Mouse (Mus musculus) cerebellum, adult 2 months (tissue): ENCODE measurements around the gene Col6a2. TPM values are rescaled to one million over a fixed set of nuclear protein-coding genes. Genes with fewer than 3 reads are reported as not detected.

Source experiments
- DNase-seq, 2 experiments: peaks; one replicate each; pipeline ENCODE4 v3.0.0; 2021
- H3K27ac ChIP-seq: fragments of 200-500 bp; 2 replicates; pipeline ENCODE4 v1.5.1; 2012; ENCODE audit warnings: low read length, control low read depth, inconsistent platforms; ENCODE audit not compliant: insufficient read depth
- H3K27me3 ChIP-seq: fragments of 200-500 bp; 2 replicates; pipeline ENCODE4 v1.6.1; 2012; ENCODE audit warnings: inconsistent platforms, mild to moderate bottlenecking, low read length, moderate library complexity; ENCODE audit not compliant: control insufficient read depth, insufficient read depth
- H3K4me1 ChIP-seq: fragments of 200-500 bp; 2 replicates; pipeline ENCODE4 v1.6.1; 2011; ENCODE audit warnings: low read length; ENCODE audit not compliant: control insufficient read depth, insufficient read depth
- H3K4me3 ChIP-seq: fragments of 200-500 bp; replicated peaks from 2 replicates; pipeline ENCODE3; 2011; ENCODE audit warnings: mild to moderate bottlenecking, low read depth, low read length, control low read depth; ENCODE audit not compliant: insufficient read depth
- CTCF ChIP-seq: fragments of 200-500 bp; IDR thresholded peaks from 2 replicates; pipeline ENCODE4 v1.5.1; 2011; ENCODE audit warnings: low read depth, mild to moderate bottlenecking, control low read depth, low read length, moderate library complexity, borderline replicate concordance; ENCODE audit not compliant: insufficient read depth
- POLR2A ChIP-seq: fragments of 200-500 bp; IDR thresholded peaks from 2 replicates; pipeline ENCODE4 v1.6.1; 2011; ENCODE audit warnings: low read length, control low read depth, borderline replicate concordance; ENCODE audit not compliant: insufficient read depth
- WGBS: fragments of 180-500 bp; shearing (Covaris S2); methylation state at CpG from one replicate; pipeline ENCODE4 v1.1.7; 2018; 5-methylcytosine and 5-hydroxymethylcytosine counted together
- polyA plus RNA-seq: library from polyadenylated mRNA; depleted of rRNA; stranded (reverse); fragments of >200 nt; gene quantifications from 2 replicates; pipeline ENCODE4 v1.2.3, GENCODE M21; 2012; rRNA removed

Col6a2 gene
- polyA plus RNA-seq, 1 experiment: 2.9 TPM

GRCm38 (mm10) chr10:76561972-76562371 lies 61.5 kb downstream of the Col6a2 start, which contains the start of gene Spatc1l:
Spatc1l (plus strand) TSS chr10:76562272.
- Histone ChIP-seq H3K27ac (no peak within 1 kb of the TSS), H3K4me1 (no peaks in the 10 kb centered on the region), H3K4me3 (no peak within 1 kb of the TSS), H3K27me3 (no peaks in the 10 kb centered on the region)
- TF ChIP-seq CTCF (no peak), POLR2A (no peak)
- DNase-seq: no peak
- 85% methylated on average over 10 of the region's 10 CpGs for WGBS

- DNase-seq: no peak
- Histone ChIP-seq H3K27ac (no peak overlapping the region), H3K27me3 (no peaks in the 10 kb centered on the region), H3K4me3 (no peak overlapping the region), H3K4me1 (no peaks in the 10 kb centered on the region)
- no peak for TF ChIP-seq POLR2A
- TF ChIP-seq CTCF: no peak
- 86% methylated on average over 5 of the region's 5 CpGs for WGBS
Measured at GRCm38 (mm10) chr10:76554061-76554460, 69.4 kb downstream of the Col6a2 start.

GRCm38 (mm10) chr10:76551556-76551955 lies 71.9 kb downstream of the Col6a2 start:
- Histone ChIP-seq H3K27me3 (no peaks in the 10 kb centered on the region), H3K27ac (no peak overlapping the region), H3K4me3 (no peak overlapping the region), H3K4me1 (no peaks in the 10 kb centered on the region)
- TF ChIP-seq CTCF: no peak
- TF ChIP-seq POLR2A: no peak
- 53% methylated on average over 3 of the region's 3 CpGs for WGBS
- no peak for DNase-seq

DNA sequence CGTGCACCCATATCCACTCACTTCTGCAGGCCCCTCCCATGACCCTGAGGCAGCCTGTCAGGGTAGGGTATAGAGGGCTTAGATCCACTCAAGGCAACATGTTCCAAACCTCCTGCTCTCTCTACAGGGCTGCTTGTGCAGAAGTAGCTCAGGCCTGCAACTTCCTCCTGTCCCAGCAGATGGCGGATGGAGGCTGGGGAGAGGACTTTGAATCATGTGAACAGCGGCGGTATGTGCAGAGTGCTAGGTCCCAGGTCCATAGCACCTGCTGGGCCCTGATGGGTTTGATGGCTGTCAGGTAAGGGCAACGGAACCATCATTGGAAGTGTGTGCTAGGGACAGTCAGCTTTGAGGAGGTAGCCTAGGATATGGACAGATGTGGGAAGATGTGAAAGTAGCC lies 73.0 kb downstream of the Col6a2 start:
- H3K4me3 ChIP-seq: no peak overlapping the region
- H3K27ac ChIP-seq: no peak overlapping the region
- 87% methylated on average over 5 of the region's 5 CpGs for WGBS
- TF ChIP-seq POLR2A (no peak), CTCF (no peak)
- no peak for DNase-seq
- no peaks in the 10 kb centered on the region for H3K27me3 ChIP-seq
- H3K4me1 ChIP-seq: no peaks in the 10 kb centered on the region

- no peaks in the 10 kb centered on the region for H3K4me1 ChIP-seq
- DNase-seq: no peak
- TF ChIP-seq CTCF (no peak), POLR2A (no peak)
- H3K4me3 ChIP-seq: no peak overlapping the region
- WGBS: 90% methylated on average over 8 of the region's 8 CpGs
- H3K27ac ChIP-seq: no peak overlapping the region
- H3K27me3 ChIP-seq: no peaks in the 10 kb centered on the region
Measured at GRCm38 (mm10) chr10:76548218-76548617, 75.2 kb downstream of the Col6a2 start.

- Histone ChIP-seq H3K4me1 (no peaks in the 10 kb centered on the region), H3K27me3 (no peaks in the 10 kb centered on the region), H3K27ac (no peak overlapping the region), H3K4me3 (no peak overlapping the region)
- WGBS: 87% methylated on average over 8 of the region's 8 CpGs
- TF ChIP-seq CTCF: no peak
- TF ChIP-seq POLR2A: no peak
- DNase-seq: no peak
Measured at GRCm38 (mm10) chr10:76546566-76546965, 76.9 kb downstream of the Col6a2 start.

Other genes with a start within 250 kb of the Col6a2 start
- not detected in 2 replicates for gene AC141477.1, start 183.2 kb downstream of the Col6a2 start, polyA plus RNA-seq
- gene Pcnt, start 180.8 kb downstream of the Col6a2 start, polyA plus RNA-seq: 31.3 and 35.5 TPM in 2 replicates
- gene 2610028H24Rik, start 174.5 kb downstream of the Col6a2 start, polyA plus RNA-seq: not detected in 2 replicates
- gene Mcm3ap, start 154.7 kb downstream of the Col6a2 start, polyA plus RNA-seq: 51.5 and 54.4 TPM in 2 replicates
- gene Ybey, start 154.5 kb downstream of the Col6a2 start, polyA plus RNA-seq: 3.7 and 4.2 TPM in 2 replicates
- gene Lss, start 92.0 kb downstream of the Col6a2 start, polyA plus RNA-seq: 30.5 and 32.2 TPM in 2 replicates
- 0.44 and 0.64 TPM in 2 replicates for gene Spatc1l, start 61.4 kb downstream of the Col6a2 start, polyA plus RNA-seq
- gene Ftcd, start 48.0 kb downstream of the Col6a2 start, polyA plus RNA-seq: not detected in 2 replicates
- gene Col6a1, start 102.5 kb upstream of the Col6a2 start, polyA plus RNA-seq: 13.0 and 13.2 TPM in 2 replicates